Mouse (Mus musculus): ENCODE measurements around the gene Zfp944.
A peak's percentile ranks its signal among the peaks of the same experiment; 100 is the strongest.
"Not testable (repeated sequence)": the region's sequence is repeated elsewhere in the genome, so short reads cannot be mapped to it uniquely, and the experiment has no call there.

Zfp944 gene

GRCm38 (mm10) chr17:22361101-22361781 lies at the start of gene Zfp944, which contains the start of gene Zfp758:
Gene Zfp944 (minus strand): TSS chr17:22361400.
Gene Zfp758 (plus strand): TSS chr17:22361453.
- peak; percentile 56 for DNase-seq

- DNase-seq = peak; percentile 52
These were observed 49.6 kb upstream of the Zfp944 start for GRCm38 (mm10) chr17:22410756-22411155.

GRCm38 (mm10) chr17:22363895-22364294 lies 2.7 kb upstream of the Zfp944 start:
- no peak for DNase-seq

- no peak for DNase-seq
These were observed 628 bp downstream of the Zfp944 start for GRCm38 (mm10) chr17:22360572-22360971.

GRCm38 (mm10) chr17:22352794-22353193 lies 8.4 kb downstream of the Zfp944 start:
- DNase-seq = peak; percentile 55

GRCm38 (mm10) chr17:22315247-22315646 lies 46.0 kb downstream of the Zfp944 start:
- DNase-seq = not testable (repeated sequence)

- peak; percentile 77 for DNase-seq
These were observed 46.4 kb downstream of the Zfp944 start, which contains the start of gene CT030661.1 for GRCm38 (mm10) chr17:22314730-22315226. Gene CT030661.1 (minus strand): TSS chr17:22314837.

- not testable (repeated sequence) for DNase-seq
These were observed 47.0 kb downstream of the Zfp944 start for GRCm38 (mm10) chr17:22314219-22314618.

All from thymus, postnatal 4 days (tissue).